Mouse (Mus musculus) liver (tissue): ENCODE measurements at regions not wholly inside any gene's neighbourhood (a gene's known extent, or its start where the extent isn't known, plus 50 kb on each side); places are given as distances from the start of the nearest gene placed in this dataset.

Experiments
- DNase-seq: peaks from one replicate; pipeline ENCODE4 v3.0.0-alpha.2; 2020; ENCODE audit warnings: mixed read lengths

GRCm38 (mm10) chr14:25239335-25239960 lies 219.5 kb upstream of the Zmiz1 start:
- DNase-seq: no peak

- no peak for DNase-seq
Observed at GRCm38 (mm10) chr14:25242753-25243152, 216.2 kb upstream of the Zmiz1 start.

DNA sequence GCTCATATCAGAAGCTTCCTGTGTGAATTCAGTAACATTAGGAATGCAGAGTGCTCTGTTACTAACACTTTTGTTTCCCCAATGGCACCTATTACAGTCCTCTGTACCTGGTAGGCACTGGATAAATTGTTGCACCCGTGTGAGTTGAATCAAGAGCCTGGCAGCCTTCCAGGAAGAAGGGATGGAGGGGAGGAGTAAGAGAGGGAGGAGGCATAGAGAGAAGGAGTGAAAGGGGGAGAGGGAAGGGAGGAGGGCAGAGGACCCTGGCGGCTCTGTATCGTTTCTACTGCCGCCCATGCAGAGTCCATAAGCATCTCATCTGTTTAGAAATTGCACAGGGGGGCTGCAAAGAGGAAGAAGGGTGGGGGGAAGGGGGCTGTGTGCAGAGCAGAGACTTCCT lies 215.7 kb upstream of the Zmiz1 start:
- DNase-seq: no peak

DNA sequence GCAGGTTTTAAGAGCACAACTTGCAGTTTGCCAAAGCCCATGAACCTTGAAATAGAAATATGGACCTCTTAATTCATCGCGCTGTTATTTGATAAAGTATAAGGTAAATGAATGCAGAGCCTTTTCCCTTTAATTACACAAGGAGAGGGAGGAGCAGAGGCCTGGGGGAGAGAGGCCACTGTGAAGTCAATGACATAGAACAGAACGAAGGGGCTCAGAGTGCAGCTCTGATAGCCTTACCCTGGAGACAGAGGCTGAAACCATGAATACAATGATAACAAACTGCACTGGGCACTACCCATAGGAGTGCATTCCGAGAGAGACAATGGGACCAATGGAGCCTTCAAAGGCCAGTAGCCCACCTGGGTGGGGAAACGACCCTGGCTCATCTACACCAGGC lies 215.3 kb upstream of the Zmiz1 start:
- no peak for DNase-seq

DNA sequence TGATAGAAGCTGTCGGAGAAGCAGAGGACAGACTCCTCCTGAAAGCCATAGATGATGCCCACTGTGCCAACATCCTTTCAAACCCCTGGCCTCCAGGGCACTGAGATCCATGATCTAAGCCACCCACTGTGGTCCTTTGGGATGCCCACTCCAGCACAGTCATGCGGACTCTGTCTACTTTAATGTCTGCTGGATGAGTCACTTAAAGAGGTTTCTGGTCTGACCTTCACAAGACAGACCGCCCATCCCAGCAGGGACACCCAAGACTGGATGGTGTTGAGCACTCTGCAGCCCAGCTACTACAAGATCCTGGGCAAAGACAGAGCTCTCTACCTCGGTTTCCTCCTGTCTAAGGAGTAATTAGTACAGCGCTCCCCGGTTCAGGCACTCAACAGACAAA lies 214.1 kb upstream of the Zmiz1 start:
- DNase-seq: no peak

GRCm38 (mm10) chr14:25245691-25246090 lies 213.3 kb upstream of the Zmiz1 start:
- DNase-seq: no peak

GRCm38 (mm10) chr14:25248941-25249340 lies 210.0 kb upstream of the Zmiz1 start:
- no peak for DNase-seq

DNA sequence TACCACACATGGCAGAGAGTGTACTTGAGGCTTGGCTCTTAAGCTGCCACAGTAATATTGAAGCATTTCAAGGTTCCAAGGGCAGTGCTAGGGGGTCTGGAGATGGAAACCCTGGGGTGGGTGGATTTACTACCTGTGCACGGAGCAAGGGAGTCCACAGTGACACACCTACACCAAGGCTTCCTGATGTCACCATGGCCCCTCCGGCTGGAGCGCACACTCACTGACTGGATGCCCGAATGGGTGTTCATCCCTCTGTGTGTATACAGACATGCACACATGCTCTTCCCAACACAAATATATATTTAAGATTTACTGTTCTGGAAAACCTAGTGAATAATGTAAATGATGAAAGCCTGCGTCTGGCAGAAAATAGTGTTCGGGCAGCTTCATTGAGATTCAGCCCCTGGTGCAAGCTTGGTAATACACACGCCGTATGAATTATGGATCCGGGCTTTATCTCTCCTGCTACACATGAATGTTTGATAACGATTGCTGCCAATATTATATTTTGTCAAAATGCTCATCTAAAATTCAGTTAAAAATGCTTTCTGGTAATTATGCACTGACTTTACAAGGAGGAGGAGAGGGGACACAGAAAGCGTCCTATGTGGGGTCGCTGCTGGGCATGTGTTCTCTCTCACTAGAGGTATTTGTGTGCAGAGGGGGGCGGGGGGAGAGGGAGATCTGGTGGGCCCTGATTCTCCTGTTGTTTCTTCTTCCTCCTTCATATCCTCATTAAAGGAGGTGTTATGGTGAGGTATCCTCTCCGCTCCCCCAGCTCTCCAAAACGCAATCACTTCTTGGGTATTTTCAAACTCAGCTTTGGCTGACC lies 205.8 kb upstream of the Zmiz1 start:
- no peak for DNase-seq

- DNase-seq: no peak
Observed at GRCm38 (mm10) chr14:25263121-25263520, 195.9 kb upstream of the Zmiz1 start.

DNA sequence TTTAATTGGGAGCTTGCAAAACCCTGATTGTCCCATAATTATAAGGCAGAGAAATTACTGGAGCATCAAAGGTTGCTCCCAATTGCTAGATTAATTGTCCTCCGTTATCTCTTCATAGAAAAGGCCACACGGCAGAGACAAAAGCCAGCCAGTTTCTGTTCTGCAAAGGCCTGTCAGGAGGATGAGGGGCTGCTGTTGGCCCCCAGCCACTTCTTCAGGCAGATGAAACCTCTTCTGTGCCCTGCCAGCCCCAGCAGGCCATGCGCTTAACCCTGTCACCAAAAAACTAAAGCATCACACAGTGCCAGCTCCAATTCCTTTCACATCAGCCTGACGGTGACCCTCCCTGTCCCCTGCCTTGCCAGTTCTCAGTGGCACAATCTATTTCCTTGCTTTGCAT lies 192.1 kb upstream of the Zmiz1 start:
- DNase-seq: no peak

DNA sequence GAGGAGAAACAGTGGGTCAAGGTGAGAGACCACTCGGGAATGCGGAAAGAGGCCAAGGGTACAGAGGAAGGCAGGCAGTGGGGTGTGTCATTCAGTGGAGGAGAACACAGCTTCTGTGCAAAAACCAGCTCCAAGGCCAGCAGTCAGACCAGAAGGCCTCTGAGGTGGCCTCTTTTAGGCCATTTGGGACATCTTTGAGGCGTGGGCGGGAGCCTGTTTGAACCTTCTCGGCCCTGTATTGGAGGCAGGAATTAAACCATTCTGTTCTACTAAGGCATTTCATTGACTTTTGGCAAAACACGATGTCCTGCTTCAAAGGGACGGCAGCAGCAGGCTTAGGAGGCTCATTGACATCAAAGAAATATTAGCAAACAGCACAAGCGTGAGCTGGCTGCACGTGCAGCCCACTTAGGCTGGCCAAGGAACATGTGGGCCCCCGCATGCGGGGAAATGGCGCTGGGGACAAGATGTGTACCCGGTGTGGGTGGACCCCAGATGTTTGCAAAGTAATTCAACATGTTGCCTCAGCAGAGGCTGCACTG lies 190.8 kb upstream of the Zmiz1 start:
- no peak for DNase-seq

GRCm38 (mm10) chr14:25270227-25270876 lies 188.6 kb upstream of the Zmiz1 start:
- DNase-seq: no peak

DNA sequence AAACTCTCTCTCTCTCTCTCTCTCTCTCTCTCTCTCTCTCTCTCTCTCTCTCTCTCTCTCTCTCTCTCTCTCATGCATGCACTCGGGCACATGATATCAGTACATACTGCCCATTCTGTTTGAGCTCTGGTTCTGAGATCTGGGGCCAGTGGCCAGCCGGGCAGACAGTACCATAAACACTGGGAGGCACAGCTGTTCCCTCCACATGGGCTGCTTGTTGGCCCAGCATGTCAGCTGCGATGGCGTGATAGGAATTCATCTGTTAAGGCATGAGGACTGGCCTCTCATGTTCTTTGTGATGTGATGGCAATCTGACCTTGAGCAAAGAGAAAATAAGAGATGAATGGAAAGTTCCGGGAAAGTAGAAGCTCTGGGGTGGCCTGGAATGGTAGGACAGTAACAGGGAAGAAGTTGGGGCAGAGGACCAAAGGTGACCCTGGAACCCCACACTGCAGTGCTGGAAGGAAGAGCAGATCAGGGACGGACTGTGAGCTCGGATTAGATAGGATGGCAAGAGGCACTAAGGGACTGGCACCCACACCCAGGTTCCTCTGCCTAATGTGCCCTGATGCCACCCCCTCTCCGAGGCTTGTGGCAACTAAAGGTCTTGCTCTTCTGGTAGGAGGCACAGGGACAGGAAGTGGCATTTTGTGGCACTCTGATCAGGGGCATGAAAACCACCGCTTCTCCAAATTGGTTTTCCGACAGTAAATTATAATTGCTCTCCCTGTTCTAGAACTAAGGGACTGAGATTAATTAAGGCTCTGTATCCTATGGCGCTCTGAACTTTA lies 186.4 kb upstream of the Zmiz1 start:
- DNase-seq: no peak

GRCm38 (mm10) chr14:25279751-25280150 lies 179.2 kb upstream of the Zmiz1 start:
- no peak for DNase-seq

DNA sequence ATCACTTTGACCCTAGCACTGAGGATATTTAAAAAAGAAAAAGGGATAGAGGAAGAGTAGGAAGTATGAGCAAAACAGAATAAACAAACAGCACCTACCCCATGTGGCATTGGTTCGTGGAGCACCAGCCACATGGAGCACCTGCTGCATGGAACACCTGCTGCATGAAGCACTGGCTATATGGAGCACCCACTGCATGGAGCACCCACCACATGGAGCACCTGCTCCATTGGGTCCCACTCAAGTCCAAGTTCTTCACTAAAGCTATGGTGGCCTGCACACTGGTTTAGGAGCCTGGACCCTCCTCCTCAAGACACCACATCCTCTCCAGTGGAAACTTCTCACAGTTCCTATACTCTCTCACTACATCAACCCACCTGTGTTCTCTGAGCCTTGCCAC lies 166.4 kb upstream of the Zmiz1 start:
- no peak for DNase-seq

- DNase-seq: no peak
Observed at GRCm38 (mm10) chr14:25294226-25294625, 164.8 kb upstream of the Zmiz1 start.

DNA sequence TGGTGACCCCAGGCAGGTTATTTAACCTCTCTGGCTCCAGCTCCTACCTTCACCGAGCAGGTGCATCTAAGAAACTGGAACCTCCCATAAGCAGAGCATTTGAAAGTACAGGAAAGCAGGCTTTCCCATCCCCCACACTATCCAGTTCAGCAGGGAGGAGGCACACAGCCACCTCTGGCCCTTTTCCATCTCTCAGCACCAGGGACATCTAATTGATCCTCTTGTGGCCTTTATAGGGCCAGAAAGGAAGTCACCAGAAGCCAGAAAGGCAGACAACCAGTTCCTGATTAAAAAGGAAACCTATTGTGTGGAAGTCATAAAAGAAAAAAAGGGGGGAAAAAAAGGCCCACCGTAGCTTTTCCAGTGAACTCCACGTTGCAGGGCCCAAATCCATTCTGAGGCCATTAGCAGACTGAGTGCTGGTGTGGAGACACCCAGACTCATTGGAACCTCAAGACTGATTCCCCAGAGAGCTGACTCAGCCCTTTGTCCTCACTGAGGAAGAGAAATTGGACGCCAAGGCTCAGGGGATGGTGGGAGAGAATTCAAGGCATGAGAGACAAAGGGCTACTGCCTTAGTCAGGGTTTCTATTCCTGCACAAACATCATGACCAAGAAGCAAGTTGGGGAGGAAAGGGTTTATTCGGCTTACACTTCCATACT lies 163.2 kb upstream of the Zmiz1 start:
- no peak for DNase-seq

DNA sequence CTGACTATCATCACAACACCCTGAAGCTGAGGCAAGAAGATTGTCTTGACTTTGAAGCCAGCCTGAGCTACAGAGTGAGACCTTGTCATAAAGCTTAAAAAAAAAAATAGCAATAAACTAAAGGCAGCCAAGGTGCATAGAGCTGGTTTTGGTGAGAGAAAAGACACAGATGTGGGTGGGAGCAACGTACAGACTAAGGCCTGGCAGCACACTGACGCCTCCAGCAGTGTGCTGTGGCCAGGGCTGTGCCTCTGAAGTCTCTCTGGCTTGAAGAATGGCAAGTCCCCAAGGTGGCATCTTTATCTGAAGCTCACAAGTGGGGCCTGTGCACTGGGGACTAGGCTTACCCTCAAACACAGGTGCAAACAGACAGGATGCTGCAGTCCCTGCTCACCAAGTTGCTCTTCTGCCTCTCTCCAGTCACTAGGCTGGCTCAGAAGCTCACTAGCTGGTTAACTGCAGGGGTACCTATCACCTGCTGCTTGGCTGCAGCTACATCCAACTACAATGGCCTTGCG lies 159.3 kb upstream of the Zmiz1 start:
- no peak for DNase-seq

GRCm38 (mm10) chr14:25301336-25302031 lies 157.5 kb upstream of the Zmiz1 start:
- no peak for DNase-seq

DNA sequence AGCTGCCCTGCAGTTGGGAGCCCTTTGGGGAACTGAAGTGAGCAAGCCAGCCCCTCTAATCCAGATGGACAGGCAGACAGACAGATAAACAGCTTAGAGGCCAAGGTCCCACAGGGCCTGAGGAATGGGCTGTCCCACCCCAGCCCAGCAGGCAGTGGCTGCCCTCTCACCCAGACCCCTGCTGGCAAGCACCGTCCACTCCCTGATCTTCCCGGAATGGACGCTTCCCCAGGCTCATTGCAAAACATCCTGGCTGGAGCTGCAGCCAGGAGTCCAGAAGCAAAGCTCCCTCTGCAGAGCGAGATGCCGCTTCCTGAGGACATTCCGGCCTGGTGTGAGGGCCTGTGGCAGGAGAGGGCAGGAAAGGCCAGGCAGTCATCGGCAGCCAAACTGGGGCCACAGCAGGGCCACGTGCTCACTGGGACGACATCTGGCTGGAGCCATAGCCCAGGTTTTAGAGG lies 154.6 kb upstream of the Zmiz1 start:
- DNase-seq: peak; percentile 42

DNA sequence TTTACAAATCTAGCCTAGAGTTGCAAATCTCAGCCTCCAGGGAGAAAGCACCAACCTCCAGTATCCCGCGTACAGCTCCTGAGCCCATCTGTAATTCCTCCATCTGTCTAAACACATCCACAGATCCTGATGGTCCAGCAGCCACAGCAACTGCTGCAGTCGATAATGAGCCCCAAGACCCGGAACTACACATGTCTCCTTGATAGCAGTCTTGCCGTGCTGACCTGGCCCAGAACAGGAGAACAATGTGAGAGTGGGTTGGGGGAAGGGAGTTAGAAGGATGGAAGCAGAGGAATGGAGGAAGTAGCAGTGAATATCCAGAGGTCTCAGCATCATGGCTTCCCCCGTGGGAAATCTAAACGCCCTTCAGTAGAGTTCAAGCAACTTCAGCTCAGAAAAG lies 152.8 kb upstream of the Zmiz1 start:
- DNase-seq: no peak
